Mouse (Mus musculus) limb, embryonic 12.5 days (tissue): Measurements from ENCODE around the gene Popdc3. TPM values are rescaled to one million over a fixed set of nuclear protein-coding genes. Genes with fewer than 3 reads are reported as not detected.

Experiments used
- ATAC-seq: fragments of 200-750 bp; cut with Nextera tagmentation; 2 replicates; pipeline ENCODE4 v1.8.0; 2017; ENCODE audit warnings: low read depth, moderate TSS enrichment; ENCODE audit not compliant: insufficient number of reproducible peaks, insufficient read depth, low FRiP score, low TSS enrichment
- H3K27ac ChIP-seq: fragments of 300-500 bp; sonication (generic); 2 replicates; pipeline ENCODE4 v1.5.1; 2016; ENCODE audit warnings: mild to moderate bottlenecking, moderate library complexity
- H3K27me3 ChIP-seq: fragments of 300-500 bp; sonication (generic); 2 replicates; pipeline ENCODE4 v1.6.1; 2016; ENCODE audit warnings: mild to moderate bottlenecking, moderate library complexity
- H3K36me3 ChIP-seq: fragments of 300-500 bp; sonication (generic); 2 replicates; pipeline ENCODE4 v1.6.1; 2016; ENCODE audit warnings: mild to moderate bottlenecking, moderate library complexity
- H3K4me1 ChIP-seq: fragments of 300-500 bp; sonication (generic); replicated peaks from 2 replicates; pipeline ENCODE4 v1.6.1; 2016
- H3K4me2 ChIP-seq: fragments of 300-500 bp; sonication (generic); 2 replicates; pipeline ENCODE4 v1.6.1; 2016; ENCODE audit warnings: mild to moderate bottlenecking, moderate library complexity
- H3K4me3 ChIP-seq: fragments of 300-500 bp; sonication (generic); replicated peaks from 2 replicates; pipeline ENCODE4 v1.5.1; 2016; ENCODE audit warnings: mild to moderate bottlenecking
- H3K9ac ChIP-seq: fragments of 300-500 bp; sonication (generic); replicated peaks from 2 replicates; pipeline ENCODE4 v1.6.1; 2016; ENCODE audit warnings: mild to moderate bottlenecking, moderate library complexity
- H3K9me3 ChIP-seq: fragments of 300-500 bp; sonication (generic); 2 replicates; pipeline ENCODE4 v1.6.1; 2016; ENCODE audit warnings: mild to moderate bottlenecking, moderate library complexity
- WGBS: fragments of 180-500 bp; shearing (Covaris S2); methylation state at CpG from one replicate; pipeline ENCODE4 v1.1.7; 2016; 5-methylcytosine and 5-hydroxymethylcytosine counted together
- polyA plus RNA-seq: library from polyadenylated mRNA; unstranded; fragments of >200 nt; fragmentation: Nextera tagmentation; extraction: Ambion mirVana; gene quantifications from 2 replicates; pipeline ENCODE4 v1.2.1, GENCODE M21; 2016

The Popdc3 gene
- polyA plus RNA-seq, 1 experiment from 2014 or later: 3.7 TPM

GRCm38 (mm10) chr10:45151771-45152692 lies 25.9 kb upstream of the Popdc3 start:
- WGBS: 93% methylated on average over 12 of the region's 12 CpGs
- H3K27ac ChIP-seq: no peak overlapping the region
- no peaks in the 10 kb centered on the region for H3K9me3 ChIP-seq
- H3K4me3 ChIP-seq: no peak overlapping the region
- H3K4me1 ChIP-seq: no peaks in the 10 kb centered on the region
- no peak for ATAC-seq
- H3K9ac ChIP-seq: no peak overlapping the region
- H3K36me3 ChIP-seq: peaks cover 92% of the 10 kb centered on the region
- H3K4me2 ChIP-seq: no peak overlapping the region
- no peaks in the 10 kb centered on the region for H3K27me3 ChIP-seq

GRCm38 (mm10) chr10:45154557-45155060 lies 23.3 kb upstream of the Popdc3 start:
- no peaks in the 10 kb centered on the region for H3K4me1 ChIP-seq
- H3K4me3 ChIP-seq: no peak overlapping the region
- H3K4me2 ChIP-seq: no peak overlapping the region
- no peaks in the 10 kb centered on the region for H3K27me3 ChIP-seq
- peaks cover 98% of the 10 kb centered on the region for H3K36me3 ChIP-seq
- no peaks in the 10 kb centered on the region for H3K9me3 ChIP-seq
- WGBS: 94% methylated on average over 14 of the region's 14 CpGs
- no peak for ATAC-seq
- no peak overlapping the region for H3K27ac ChIP-seq
- no peak overlapping the region for H3K9ac ChIP-seq

GRCm38 (mm10) chr10:45165851-45166250 lies 12.0 kb upstream of the Popdc3 start:
- Histone ChIP-seq H3K27ac (no peak overlapping the region), H3K4me3 (no peak overlapping the region), H3K4me1 (no peaks in the 10 kb centered on the region), H3K9me3 (no peaks in the 10 kb centered on the region), H3K27me3 (no peaks in the 10 kb centered on the region), H3K36me3 (peaks cover 9% of the 10 kb centered on the region; the same call in 1 of the 2 replicates), H3K9ac (no peak overlapping the region), H3K4me2 (no peak overlapping the region)
- no peak for ATAC-seq
- 94% methylated on average over 8 of the region's 8 CpGs for WGBS

GRCm38 (mm10) chr10:45173927-45174326 lies 4.0 kb upstream of the Popdc3 start:
- Histone ChIP-seq H3K4me2 (no peak overlapping the region), H3K9ac (no peak overlapping the region), H3K27ac (no peak overlapping the region), H3K4me3 (no peak overlapping the region), H3K9me3 (peaks cover 4% of the 10 kb centered on the region; the same call in 1 of the 2 replicates), H3K4me1 (no peaks in the 10 kb centered on the region), H3K27me3 (no peaks in the 10 kb centered on the region), H3K36me3 (no peaks in the 10 kb centered on the region)
- WGBS: 56% methylated on average over 8 of the region's 8 CpGs
- 0 out of 2 replicates have a peak, but pooled peaks have one; percentile 56 for ATAC-seq

GRCm38 (mm10) chr10:45174345-45174744 lies 3.6 kb upstream of the Popdc3 start:
- Histone ChIP-seq H3K9me3 (peaks cover 4% of the 10 kb centered on the region; the same call in 1 of the 2 replicates), H3K4me3 (no peak overlapping the region), H3K27ac (no peak overlapping the region), H3K4me2 (no peak overlapping the region), H3K36me3 (no peaks in the 10 kb centered on the region), H3K9ac (no peak overlapping the region), H3K27me3 (no peaks in the 10 kb centered on the region), H3K4me1 (no peaks in the 10 kb centered on the region)
- no peak for ATAC-seq
- 51% methylated on average over 3 of the region's 3 CpGs for WGBS

- 95% methylated on average over 4 of the region's 4 CpGs for WGBS
- no peak overlapping the region for H3K4me2 ChIP-seq
- no peak for ATAC-seq
These were observed 2.9 kb downstream of the Popdc3 start for GRCm38 (mm10) chr10:45180677-45181326.

GRCm38 (mm10) chr10:45181344-45181743 lies 3.4 kb downstream of the Popdc3 start:
- Histone ChIP-seq H3K4me3 (no peak overlapping the region), H3K27ac (no peak overlapping the region), H3K4me2 (no peak overlapping the region), H3K36me3 (no peaks in the 10 kb centered on the region), H3K27me3 (no peaks in the 10 kb centered on the region), H3K9ac (no peak overlapping the region), H3K4me1 (no peaks in the 10 kb centered on the region), H3K9me3 (no peaks in the 10 kb centered on the region)
- 94% methylated on average over 3 of the region's 3 CpGs for WGBS
- no peak for ATAC-seq

More at GRCm38 (mm10) chr10:45180677-45181326, 2.9 kb downstream of the Popdc3 start:
- no peaks in the 10 kb centered on the region for H3K36me3 ChIP-seq
- H3K4me3 ChIP-seq: no peak overlapping the region
- no peak overlapping the region for H3K27ac ChIP-seq
- no peaks in the 10 kb centered on the region for H3K9me3 ChIP-seq
- H3K4me1 ChIP-seq: no peaks in the 10 kb centered on the region
- no peaks in the 10 kb centered on the region for H3K27me3 ChIP-seq
- no peak overlapping the region for H3K9ac ChIP-seq

- Histone ChIP-seq H3K27ac (no peak overlapping the region), H3K9me3 (no peaks in the 10 kb centered on the region), H3K9ac (no peak overlapping the region), H3K4me3 (no peak overlapping the region), H3K36me3 (no peaks in the 10 kb centered on the region), H3K4me2 (no peak overlapping the region), H3K4me1 (no peaks in the 10 kb centered on the region), H3K27me3 (no peaks in the 10 kb centered on the region)
- 86% methylated on average over 2 of the region's 2 CpGs for WGBS
- no peak for ATAC-seq
These were observed 7.6 kb downstream of the Popdc3 start for GRCm38 (mm10) chr10:45185457-45185856.

- no peak overlapping the region for H3K9ac ChIP-seq
- peaks cover 3% of the 10 kb centered on the region for H3K4me1 ChIP-seq
- H3K27me3 ChIP-seq: no peaks in the 10 kb centered on the region
- WGBS: 47% methylated on average over 14 of the region's 14 CpGs
- H3K9me3 ChIP-seq: no peaks in the 10 kb centered on the region
- no peak overlapping the region for H3K4me2 ChIP-seq
- H3K27ac ChIP-seq: no peak overlapping the region
- ATAC-seq: no peak
- H3K36me3 ChIP-seq: no peaks in the 10 kb centered on the region
- no peak overlapping the region for H3K4me3 ChIP-seq
These were observed 15.7 kb downstream of the Popdc3 start for GRCm38 (mm10) chr10:45193330-45194310.

- no peak overlapping the region for H3K27ac ChIP-seq
- H3K4me1 ChIP-seq: peaks cover 3% of the 10 kb centered on the region
- 86% methylated on average over 5 of the region's 5 CpGs for WGBS
These were observed 16.6 kb downstream of the Popdc3 start for GRCm38 (mm10) chr10:45194531-45194930.

More at GRCm38 (mm10) chr10:45194531-45194930, 16.6 kb downstream of the Popdc3 start:
- no peaks in the 10 kb centered on the region for H3K36me3 ChIP-seq
- H3K9me3 ChIP-seq: no peaks in the 10 kb centered on the region
- H3K9ac ChIP-seq: no peak overlapping the region
- H3K4me2 ChIP-seq: no peak overlapping the region
- no peak overlapping the region for H3K4me3 ChIP-seq
- ATAC-seq: no peak
- no peaks in the 10 kb centered on the region for H3K27me3 ChIP-seq
